Mouse (Mus musculus) heart, embryonic 16.5 days (tissue): ENCODE data around the gene Kpna4. TPM values are rescaled to one million over a fixed set of nuclear protein-coding genes. Genes with fewer than 3 reads are reported as not detected.

Experiments
- ATAC-seq: fragments of 200-750 bp; cut with Nextera tagmentation; replicated peaks from 2 replicates; pipeline ENCODE4 v1.8.0; 2017; ENCODE audit warnings: moderate number of reproducible peaks; ENCODE audit not compliant: insufficient read depth, low FRiP score; ENCODE audit errors: extremely low read depth
- H3K27ac ChIP-seq: fragments of 300-500 bp; sonication (generic); 2 replicates; pipeline ENCODE4 v1.5.1; 2014; ENCODE audit warnings: mild to moderate bottlenecking, low read length, control low read depth, moderate library complexity
- H3K27me3 ChIP-seq: fragments of 300-500 bp; sonication (generic); 2 replicates; pipeline ENCODE4 v1.6.1; 2014; ENCODE audit warnings: low read length, mixed read lengths; ENCODE audit not compliant: control insufficient read depth, insufficient read depth
- H3K36me3 ChIP-seq: fragments of 300-500 bp; sonication (generic); 2 replicates; pipeline ENCODE4 v1.6.1; 2014; ENCODE audit not compliant: control insufficient read depth, insufficient read depth
- H3K4me1 ChIP-seq: fragments of 300-500 bp; sonication (generic); 2 replicates; pipeline ENCODE4 v1.6.1; 2014; ENCODE audit warnings: low read length, mixed read lengths; ENCODE audit not compliant: control insufficient read depth, insufficient read depth
- H3K4me2 ChIP-seq: fragments of 300-500 bp; sonication (generic); 2 replicates; pipeline ENCODE4 v1.6.1; 2014; ENCODE audit warnings: low read depth, mild to moderate bottlenecking, control low read depth, low read length
- H3K4me3 ChIP-seq: fragments of 300-500 bp; sonication (generic); 2 replicates; pipeline ENCODE4 v1.5.1; 2014; ENCODE audit warnings: mild to moderate bottlenecking, control low read depth, low read length
- H3K9ac ChIP-seq: fragments of 300-500 bp; sonication (generic); 2 replicates; pipeline ENCODE4 v1.6.1; 2014; ENCODE audit warnings: low read length, control low read depth
- H3K9me3 ChIP-seq: fragments of 300-500 bp; sonication (generic); replicated peaks from 2 replicates; pipeline ENCODE4 v1.6.1; 2016; ENCODE audit warnings: low read length; ENCODE audit not compliant: control insufficient read depth
- WGBS: fragments of 180-500 bp; shearing (Covaris S2); extraction: QIAGEN DNeasy Blood & Tissue Kit; methylation state at CpG from one replicate; pipeline ENCODE4 v1.1.7; 2014; 5-methylcytosine and 5-hydroxymethylcytosine counted together
- polyA plus RNA-seq: library from polyadenylated mRNA; unstranded; fragments of >200 nt; fragmentation: Nextera tagmentation; extraction: Ambion mirVana; gene quantifications from 2 replicates; pipeline ENCODE4 v1.2.1, GENCODE M21; 2015

Kpna4 gene
- 23.3 and 23.7 TPM in 2 replicates for polyA plus RNA-seq

GRCm38 (mm10) chr3:69126509-69127345 is at the start of gene Kpna4:
TSS of gene Kpna4 (minus strand) at chr3:69127113.
- peak; percentile 97 for ATAC-seq
- H3K4me1 ChIP-seq = peaks cover 15% of the 10 kb centered on the region
- peak within 1 kb of the TSS; percentile 96 for H3K27ac ChIP-seq
- H3K27me3 ChIP-seq = no peaks in the 10 kb centered on the region
- H3K4me3 ChIP-seq = peak within 1 kb of the TSS; percentile 92
- no peaks in the 10 kb centered on the region for H3K9me3 ChIP-seq
- H3K36me3 ChIP-seq = no peaks in the 10 kb centered on the region
- peak within 1 kb of the TSS; percentile 89 for H3K4me2 ChIP-seq
- peak within 1 kb of the TSS; percentile 91 for H3K9ac ChIP-seq
- WGBS = under 1% methylated on average over 92 of the region's 107 CpGs

GRCm38 (mm10) chr3:69175229-69175628 is 48.3 kb upstream of the Kpna4 start:
- Histone ChIP-seq H3K4me2 (no peak overlapping the region), H3K4me3 (no peak overlapping the region), H3K9ac (no peak overlapping the region), H3K36me3 (no peaks in the 10 kb centered on the region), H3K9me3 (no peaks in the 10 kb centered on the region), H3K27me3 (no peaks in the 10 kb centered on the region), H3K27ac (no peak overlapping the region), H3K4me1 (no peaks in the 10 kb centered on the region)
- 16% methylated on average over 1 of the region's 1 CpGs for WGBS
- ATAC-seq = no peak

- no peak for ATAC-seq
- H3K9me3 ChIP-seq = no peaks in the 10 kb centered on the region
- H3K4me2 ChIP-seq = no peak overlapping the region
- H3K27ac ChIP-seq = no peak overlapping the region
- H3K4me1 ChIP-seq = no peaks in the 10 kb centered on the region
- H3K9ac ChIP-seq = no peak overlapping the region
- no peaks in the 10 kb centered on the region for H3K27me3 ChIP-seq
- H3K4me3 ChIP-seq = no peak overlapping the region
- 57% methylated on average over 4 of the region's 4 CpGs for WGBS
- no peaks in the 10 kb centered on the region for H3K36me3 ChIP-seq
These were observed 44.2 kb upstream of the Kpna4 start for GRCm38 (mm10) chr3:69171123-69171522.

- H3K4me1 ChIP-seq = no peaks in the 10 kb centered on the region
- WGBS = 62% methylated on average over 5 of the region's 5 CpGs
- no peak overlapping the region for H3K4me3 ChIP-seq
- no peaks in the 10 kb centered on the region for H3K36me3 ChIP-seq
- H3K9me3 ChIP-seq = no peaks in the 10 kb centered on the region
- no peak for ATAC-seq
- no peak overlapping the region for H3K4me2 ChIP-seq
- H3K9ac ChIP-seq = no peak overlapping the region
- no peak overlapping the region for H3K27ac ChIP-seq
- H3K27me3 ChIP-seq = no peaks in the 10 kb centered on the region
These were observed 42.9 kb upstream of the Kpna4 start for GRCm38 (mm10) chr3:69169796-69170195.

GRCm38 (mm10) chr3:69168724-69169123 is 41.8 kb upstream of the Kpna4 start:
- no peaks in the 10 kb centered on the region for H3K9me3 ChIP-seq
- H3K4me3 ChIP-seq = no peak overlapping the region
- no peak overlapping the region for H3K9ac ChIP-seq
- no peak for ATAC-seq
- no peak overlapping the region for H3K27ac ChIP-seq
- H3K4me2 ChIP-seq = no peak overlapping the region
- WGBS = 89% methylated on average over 9 of the region's 9 CpGs
- no peaks in the 10 kb centered on the region for H3K27me3 ChIP-seq
- H3K36me3 ChIP-seq = no peaks in the 10 kb centered on the region
- no peaks in the 10 kb centered on the region for H3K4me1 ChIP-seq

GRCm38 (mm10) chr3:69163057-69163456 is 36.1 kb upstream of the Kpna4 start:
- no peak for ATAC-seq
- H3K9ac ChIP-seq = no peak overlapping the region
- H3K27me3 ChIP-seq = no peaks in the 10 kb centered on the region
- H3K4me2 ChIP-seq = no peak overlapping the region
- H3K9me3 ChIP-seq = no peaks in the 10 kb centered on the region
- no peaks in the 10 kb centered on the region for H3K4me1 ChIP-seq
- no peak overlapping the region for H3K4me3 ChIP-seq
- H3K27ac ChIP-seq = no peak overlapping the region
- H3K36me3 ChIP-seq = no peaks in the 10 kb centered on the region
- 62% methylated on average over 6 of the region's 6 CpGs for WGBS

- no peak overlapping the region for H3K27ac ChIP-seq
- H3K4me3 ChIP-seq = no peak overlapping the region
- H3K9me3 ChIP-seq = no peaks in the 10 kb centered on the region
- WGBS = 58% methylated on average over 1 of the region's 1 CpGs
- no peak overlapping the region for H3K4me2 ChIP-seq
- no peaks in the 10 kb centered on the region for H3K36me3 ChIP-seq
- no peaks in the 10 kb centered on the region for H3K4me1 ChIP-seq
- no peaks in the 10 kb centered on the region for H3K27me3 ChIP-seq
- no peak for ATAC-seq
- no peak overlapping the region for H3K9ac ChIP-seq
These were observed 33.5 kb upstream of the Kpna4 start for GRCm38 (mm10) chr3:69160429-69160828.

GRCm38 (mm10) chr3:69159501-69159900 is 32.6 kb upstream of the Kpna4 start:
- H3K9ac ChIP-seq = no peak overlapping the region
- H3K36me3 ChIP-seq = no peaks in the 10 kb centered on the region
- WGBS = 53% methylated on average over 2 of the region's 2 CpGs
- H3K4me3 ChIP-seq = no peak overlapping the region
- no peak overlapping the region for H3K27ac ChIP-seq
- no peaks in the 10 kb centered on the region for H3K4me1 ChIP-seq
- ATAC-seq = no peak
- H3K9me3 ChIP-seq = no peaks in the 10 kb centered on the region
- H3K4me2 ChIP-seq = no peak overlapping the region
- H3K27me3 ChIP-seq = no peaks in the 10 kb centered on the region

- no peaks in the 10 kb centered on the region for H3K36me3 ChIP-seq
- WGBS = 63% methylated on average over 5 of the region's 5 CpGs
- no peaks in the 10 kb centered on the region for H3K4me1 ChIP-seq
- H3K4me3 ChIP-seq = no peak overlapping the region
- H3K27me3 ChIP-seq = no peaks in the 10 kb centered on the region
- H3K27ac ChIP-seq = no peak overlapping the region
- no peaks in the 10 kb centered on the region for H3K9me3 ChIP-seq
- H3K4me2 ChIP-seq = no peak overlapping the region
- no peak overlapping the region for H3K9ac ChIP-seq
- no peak for ATAC-seq
These were observed 31.0 kb upstream of the Kpna4 start for GRCm38 (mm10) chr3:69157886-69158285.
